Mouse (Mus musculus): ENCODE measurements around the gene Npb.

DNA sequence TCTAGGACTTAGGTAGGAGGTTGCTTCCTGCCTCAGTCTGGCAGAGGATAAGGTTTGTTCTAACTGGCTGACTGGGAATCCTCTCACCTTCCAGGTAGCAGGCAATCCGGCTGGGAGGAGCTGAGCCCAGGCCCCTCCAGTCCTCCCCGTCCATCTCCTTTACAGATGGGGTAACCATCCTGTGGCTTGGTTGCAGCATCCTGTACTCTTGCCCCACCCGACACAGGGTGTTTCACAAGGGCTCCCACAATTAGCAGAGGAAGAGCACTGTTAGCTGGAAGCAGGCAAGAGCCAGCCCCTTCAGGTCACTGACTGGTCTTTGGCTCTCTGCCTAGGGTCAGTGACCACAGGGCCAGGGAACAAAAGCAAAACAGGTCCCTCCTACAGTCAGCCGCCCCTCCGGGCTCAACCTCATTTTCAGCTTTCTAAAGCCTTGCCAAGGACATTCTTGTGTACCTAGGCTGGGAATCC, 22.2 kb downstream of the Npb start:
- no peak for TF ChIP-seq CTCF (IDR thresholded peaks at IDR 0.05; ENCODE audit: low read depth)
- TF ChIP-seq EP300 (IDR thresholded peaks at IDR 0.05; ENCODE audit: low read depth) = peak; percentile 70; the same call in 1 of the 2 replicates

All from liver, postnatal 0 days (tissue).